Mouse (Mus musculus): ENCODE measurements around the gene Fam19a5.

Fam19a5 gene

DNA sequence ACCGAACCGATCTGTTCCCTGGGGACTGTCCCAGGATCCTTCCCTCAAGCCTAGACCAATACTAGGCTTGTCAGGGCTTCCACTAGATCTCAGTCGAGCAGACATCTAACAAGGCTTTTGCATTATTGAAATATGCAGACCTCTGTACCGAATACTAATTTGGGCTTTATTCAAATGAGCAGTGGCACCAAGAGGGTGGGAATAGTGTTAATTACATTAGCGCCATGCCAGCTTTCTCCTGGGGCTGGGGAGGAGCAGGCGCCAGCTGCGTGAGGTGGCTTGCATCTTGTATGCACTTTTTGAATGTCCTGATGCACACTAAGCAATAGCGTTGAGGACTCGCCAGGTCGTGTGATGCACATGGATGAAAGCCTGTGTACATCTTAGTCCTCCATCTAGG lies 46.9 kb downstream of the Fam19a5 start:
- DNase-seq (ENCODE audit: extremely low read depth, insufficient read length, low spot score): no peak

DNA sequence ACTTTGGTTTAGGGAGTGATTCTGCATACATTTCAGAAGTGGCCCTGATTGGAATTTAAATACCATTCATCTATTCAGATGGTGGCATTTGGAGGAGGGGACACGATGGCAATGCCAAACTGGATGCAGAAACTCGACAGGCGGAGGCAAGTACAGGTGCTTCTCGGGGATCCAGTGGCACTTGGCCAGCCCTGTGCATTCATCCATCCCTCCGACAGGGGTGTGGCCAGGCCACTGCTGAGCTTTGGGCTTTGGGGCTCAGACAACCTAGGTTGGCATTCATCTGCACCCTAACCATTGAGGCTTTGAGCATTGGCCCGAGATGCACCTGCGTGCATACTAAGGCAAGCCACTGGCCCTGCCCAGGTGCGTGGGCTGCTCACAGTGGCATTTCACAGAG lies 52.6 kb downstream of the Fam19a5 start:
- DNase-seq (ENCODE audit: extremely low read depth, insufficient read length, low spot score): no peak

DNA sequence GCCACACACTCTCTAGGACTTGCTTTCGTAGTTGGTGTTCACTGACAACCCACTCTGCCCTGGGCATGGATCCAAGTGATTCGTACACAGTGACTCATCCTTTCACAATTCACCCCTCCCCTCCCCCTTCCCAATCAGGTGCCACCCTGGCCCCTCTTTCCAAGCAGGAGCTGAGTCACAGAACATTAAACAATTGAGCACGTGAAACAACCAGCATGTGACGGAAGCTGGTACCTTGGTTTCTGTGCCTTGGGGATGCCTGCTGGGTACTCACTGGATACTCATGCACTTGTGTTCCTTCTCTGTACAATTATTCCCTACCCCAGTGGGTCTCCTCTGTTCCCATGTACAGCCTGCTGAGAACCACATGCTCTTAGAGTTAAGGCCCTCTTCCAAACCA lies 53.0 kb downstream of the Fam19a5 start:
- peak; percentile 58 for DNase-seq (ENCODE audit: extremely low read depth, insufficient read length, low spot score)

DNA sequence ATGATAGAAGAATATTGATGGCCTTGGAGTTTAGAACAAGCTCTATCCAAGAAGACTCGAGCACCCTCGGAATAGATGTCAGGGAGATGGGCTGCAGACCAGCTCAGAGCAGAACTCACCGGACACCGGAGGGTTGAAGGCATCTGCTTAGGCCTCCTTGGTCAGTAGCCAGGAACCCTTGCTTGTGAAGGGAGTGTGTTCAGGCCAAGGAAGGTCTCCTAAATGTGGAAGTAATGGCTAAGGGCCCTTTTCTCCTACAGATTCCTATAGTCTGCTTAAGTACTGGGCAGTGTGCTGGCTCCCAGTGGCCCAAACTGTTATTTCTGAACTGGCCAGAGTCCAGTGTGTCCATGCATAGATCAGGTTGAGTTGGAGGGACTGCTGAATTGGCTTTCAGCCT lies 53.7 kb downstream of the Fam19a5 start:
- DNase-seq (ENCODE audit: extremely low read depth, insufficient read length, low spot score): no peak

DNA sequence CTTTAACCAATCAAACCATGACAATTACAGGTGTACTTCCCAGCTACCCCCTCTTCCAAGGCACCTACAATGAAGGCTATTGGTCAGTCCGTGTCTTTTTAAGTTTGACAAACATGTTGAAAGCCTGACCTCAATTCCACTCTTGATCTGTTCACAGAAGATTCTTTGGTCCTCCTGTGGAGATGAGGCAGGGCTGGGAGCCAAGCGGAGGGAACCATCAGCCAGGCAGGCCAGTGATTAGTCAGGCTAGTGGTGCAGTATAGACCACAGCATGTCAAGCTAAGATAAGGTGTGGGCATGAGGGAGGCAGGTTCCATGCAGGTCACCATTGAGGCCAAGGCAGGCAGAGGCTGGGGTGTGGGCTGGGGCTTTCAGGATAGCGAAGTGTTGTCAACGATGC lies 54.5 kb downstream of the Fam19a5 start:
- DNase-seq (ENCODE audit: extremely low read depth, insufficient read length, low spot score): no peak

DNA sequence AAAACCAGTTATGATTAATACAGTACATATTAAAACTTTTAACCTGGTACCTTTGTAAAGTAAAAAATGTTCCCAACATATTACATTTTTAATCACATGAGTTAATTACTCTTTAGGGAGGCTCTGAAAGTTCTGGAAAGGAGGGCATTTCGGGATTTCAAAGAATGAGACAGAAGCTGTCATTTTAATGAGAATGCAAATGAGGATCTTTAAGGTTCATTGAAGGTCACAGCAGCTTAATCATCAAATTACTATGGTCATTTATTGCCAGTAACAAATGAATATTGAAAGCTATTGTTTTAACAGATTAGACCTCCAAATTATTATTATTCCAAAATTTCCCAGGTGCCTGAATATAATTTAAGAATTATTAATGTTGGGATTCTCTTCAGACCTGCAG lies 59.2 kb downstream of the Fam19a5 start:
- no peak for DNase-seq (ENCODE audit: extremely low read depth, insufficient read length, low spot score)

DNA sequence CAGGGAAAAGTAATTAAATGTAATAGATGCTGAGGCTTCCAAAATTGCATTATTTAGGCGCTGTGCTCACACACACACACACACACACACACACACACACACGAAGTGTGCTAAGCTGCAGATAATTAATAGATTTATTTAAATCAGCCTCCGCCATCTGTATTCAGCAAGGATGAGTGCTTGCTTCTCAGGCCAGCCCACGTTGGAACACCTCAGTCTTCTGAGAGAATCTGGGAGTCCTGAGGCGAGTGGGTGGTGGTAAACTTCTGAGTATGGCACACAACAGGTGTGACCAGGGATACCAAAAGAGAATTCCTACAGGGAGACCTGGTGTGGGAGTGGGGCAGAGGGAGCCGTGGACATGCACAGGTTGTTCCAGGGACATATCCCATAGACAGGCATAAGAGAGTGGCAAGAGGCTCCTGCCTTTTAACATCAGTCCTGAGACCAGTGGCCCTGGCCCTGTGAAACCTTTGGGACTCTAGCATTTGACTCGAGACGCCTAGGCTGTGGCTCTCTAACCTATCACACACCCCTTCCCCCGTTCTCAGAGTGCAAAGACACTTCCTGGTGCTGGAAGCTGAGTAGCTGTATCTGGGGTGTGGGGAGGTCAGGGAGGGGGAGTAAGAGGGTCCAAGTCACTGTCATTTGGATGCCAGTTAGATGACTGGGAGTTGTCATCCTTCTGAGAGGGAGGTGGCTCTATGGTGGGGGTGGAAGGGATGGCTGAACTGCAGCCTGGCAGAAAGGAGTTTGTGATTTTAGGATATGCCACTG lies 61.6 kb downstream of the Fam19a5 start:
- DNase-seq (ENCODE audit: extremely low read depth, insufficient read length, low spot score): no peak

DNA sequence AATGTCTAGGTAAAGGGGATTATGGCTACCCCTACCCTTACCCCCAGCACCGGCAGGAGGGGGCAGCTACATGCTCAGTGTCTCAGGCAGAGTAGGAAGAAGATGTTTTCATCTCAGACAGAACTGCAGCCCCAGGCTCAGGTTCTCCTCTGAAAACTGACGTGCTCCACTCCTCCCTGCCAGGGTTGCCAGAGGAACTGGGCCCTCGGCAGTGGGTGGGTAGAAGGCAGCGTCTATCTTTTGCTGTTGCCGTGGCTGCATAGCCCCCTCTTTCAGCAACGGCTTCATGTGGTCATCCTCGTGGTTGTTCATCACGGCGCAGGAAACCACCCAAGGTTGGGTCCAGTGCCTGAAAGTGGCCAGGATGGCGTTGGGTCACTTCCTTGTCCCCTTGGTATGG lies 62.6 kb downstream of the Fam19a5 start:
- no peak for DNase-seq (ENCODE audit: extremely low read depth, insufficient read length, low spot score)

DNA sequence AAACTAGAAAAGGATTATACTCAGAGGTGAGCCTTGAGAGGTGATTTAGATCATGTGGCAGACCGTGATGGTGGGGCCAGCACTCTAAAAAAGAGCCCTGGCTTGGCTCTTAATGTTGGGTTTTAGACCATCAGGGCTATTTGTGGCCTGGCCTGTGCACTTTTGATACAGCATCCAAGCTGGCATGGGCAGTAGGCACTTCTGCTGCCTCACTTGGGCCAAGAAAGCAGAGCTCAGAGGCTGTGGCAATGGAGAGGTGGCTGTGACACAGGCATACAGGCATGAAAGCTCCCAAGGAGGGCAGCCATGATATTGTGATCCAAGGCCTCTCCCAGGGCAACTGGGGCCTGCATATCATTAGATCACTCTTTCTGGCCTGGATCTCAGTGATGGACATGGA lies 65.1 kb downstream of the Fam19a5 start:
- DNase-seq (ENCODE audit: extremely low read depth, insufficient read length, low spot score): no peak

DNA sequence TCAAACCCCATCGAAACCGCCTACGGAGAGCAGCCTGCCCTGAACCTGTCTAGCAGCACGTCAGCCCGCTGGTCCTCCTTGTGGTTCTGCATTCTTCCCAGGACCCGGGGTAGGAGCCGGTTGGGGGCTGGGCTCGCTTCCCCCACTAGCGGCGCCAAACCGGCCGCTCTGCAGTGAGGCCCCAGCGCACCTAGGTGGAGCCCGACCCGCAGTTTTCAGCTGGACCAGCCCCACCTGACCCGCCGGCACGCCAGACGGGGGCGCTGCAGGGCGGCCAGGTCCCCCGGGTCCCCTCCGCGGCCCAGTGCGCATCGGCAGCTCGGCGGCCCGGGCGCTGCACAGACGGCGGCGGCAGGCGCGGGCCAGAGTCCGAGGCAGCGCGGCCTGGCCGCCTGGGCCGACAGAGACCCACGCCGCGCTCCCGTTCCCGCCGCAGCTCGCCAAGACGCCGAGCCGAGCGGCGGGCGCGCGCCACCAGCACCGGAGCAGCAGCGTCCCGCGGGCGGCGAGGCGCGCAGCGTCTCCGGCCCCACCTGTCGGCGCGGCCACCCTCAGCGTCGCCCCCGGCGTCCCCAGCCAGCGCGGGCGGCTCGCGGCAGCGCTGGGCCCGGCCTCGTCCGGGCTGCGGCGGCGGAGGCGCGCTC lies 80.0 kb downstream of the Fam19a5 start:
- DNase-seq (ENCODE audit: extremely low read depth, insufficient read length, low spot score): peak; percentile 6

DNA sequence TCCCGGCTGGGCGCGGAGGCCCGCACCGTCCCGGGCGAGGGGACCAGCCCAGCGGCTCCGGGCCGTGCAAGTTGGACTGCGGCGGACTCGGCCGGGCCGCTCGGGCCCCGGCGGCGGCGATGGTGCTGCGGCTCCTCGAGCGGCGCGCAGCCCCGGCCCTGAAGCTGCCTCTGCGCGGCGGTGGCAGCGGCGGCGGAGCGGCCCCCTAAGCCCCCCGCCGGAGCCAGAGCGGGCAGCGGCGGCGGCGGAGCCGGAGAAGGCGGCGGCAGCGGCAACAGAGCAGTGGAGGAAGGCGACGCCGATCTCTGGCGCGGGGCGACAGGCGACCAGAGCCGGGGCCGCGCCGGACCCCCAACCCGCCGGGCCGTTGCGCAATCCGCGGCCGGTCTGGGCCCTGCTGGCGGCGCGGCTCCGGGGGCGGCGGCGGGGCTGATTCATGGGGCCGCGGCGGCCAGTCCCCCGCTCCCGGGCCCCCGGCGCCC lies 80.6 kb downstream of the Fam19a5 start:
- no peak for DNase-seq (ENCODE audit: extremely low read depth, insufficient read length, low spot score)

DNA sequence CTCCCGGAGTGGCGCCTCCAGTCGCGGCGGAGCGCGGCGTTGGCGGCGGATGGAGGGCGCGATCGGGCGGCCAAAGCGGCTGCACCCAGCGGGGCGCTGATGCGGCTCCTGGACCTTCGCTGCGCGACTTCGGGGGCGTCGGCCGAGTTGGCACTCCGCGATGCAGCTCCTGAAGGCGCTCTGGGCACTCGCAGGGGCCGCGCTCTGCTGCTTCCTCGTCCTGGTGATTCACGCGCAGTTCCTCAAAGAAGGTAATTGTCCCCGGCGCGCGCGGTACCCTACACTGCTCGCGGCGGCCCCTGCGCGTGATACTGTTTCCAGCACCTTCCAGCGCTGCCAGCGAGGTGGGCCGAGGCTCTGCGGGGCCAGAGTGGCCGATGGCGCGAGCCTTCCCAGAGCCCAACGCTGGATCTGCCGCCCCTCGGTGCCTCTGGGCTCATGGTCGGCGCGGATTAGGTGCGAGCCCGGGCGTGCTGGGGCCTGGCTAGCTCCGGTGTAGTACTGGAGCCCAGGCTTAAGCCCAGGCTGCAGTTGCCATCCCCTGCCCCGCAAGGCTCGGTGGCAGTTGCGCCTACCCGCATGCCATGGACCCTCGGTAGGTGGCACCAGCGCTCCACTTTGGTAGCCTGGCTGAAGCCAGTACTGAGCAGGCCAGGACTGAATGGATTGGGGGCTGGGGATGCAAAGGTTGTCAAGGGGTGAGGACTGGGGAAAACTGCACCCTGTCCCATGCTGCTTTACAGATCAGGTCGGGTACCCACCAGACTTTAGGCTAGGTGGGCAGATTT lies 81.3 kb downstream of the Fam19a5 start:
- peak; percentile 18 for DNase-seq (ENCODE audit: extremely low read depth, insufficient read length, low spot score)

DNA sequence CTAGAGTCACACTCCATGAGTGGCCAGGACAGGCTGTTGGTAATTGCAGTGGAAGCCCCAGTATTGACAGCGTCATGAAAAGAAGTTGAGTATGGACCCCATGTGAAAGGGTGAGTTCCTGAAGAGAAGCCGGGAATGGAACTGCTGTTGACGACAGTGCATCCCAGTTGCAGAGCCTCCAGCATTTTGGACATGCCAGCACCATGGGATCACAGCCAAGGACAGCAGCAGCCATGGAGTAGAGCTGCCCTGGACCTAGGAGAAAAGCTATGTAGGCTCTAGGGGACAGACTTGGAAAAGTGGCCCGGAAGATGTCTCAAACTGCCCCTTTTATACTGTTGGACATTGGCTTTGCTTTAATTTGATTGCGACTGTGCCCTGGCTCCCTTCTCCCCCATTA lies 91.2 kb downstream of the Fam19a5 start:
- DNase-seq (ENCODE audit: extremely low read depth, insufficient read length, low spot score): no peak

DNA sequence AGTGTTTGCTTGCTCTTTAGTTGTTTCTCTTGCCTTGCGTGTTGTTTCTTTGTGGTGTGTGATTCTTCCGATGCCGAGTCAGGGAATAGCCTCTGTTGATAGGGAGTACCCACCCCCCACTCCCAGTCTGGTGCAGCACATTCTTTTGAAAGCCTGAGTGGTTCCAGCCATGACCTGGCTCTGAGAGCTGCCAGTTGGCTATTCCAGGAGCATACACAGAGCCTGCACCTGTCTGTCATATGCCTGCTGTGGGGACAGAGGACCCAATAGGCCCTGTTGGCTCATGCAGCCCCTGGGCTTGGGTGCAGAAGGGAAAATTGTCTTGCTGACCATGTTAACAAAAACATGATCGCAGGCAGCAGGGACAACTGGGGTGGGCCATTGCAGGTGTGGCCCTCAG lies 92.3 kb downstream of the Fam19a5 start:
- no peak for DNase-seq (ENCODE audit: extremely low read depth, insufficient read length, low spot score)

DNA sequence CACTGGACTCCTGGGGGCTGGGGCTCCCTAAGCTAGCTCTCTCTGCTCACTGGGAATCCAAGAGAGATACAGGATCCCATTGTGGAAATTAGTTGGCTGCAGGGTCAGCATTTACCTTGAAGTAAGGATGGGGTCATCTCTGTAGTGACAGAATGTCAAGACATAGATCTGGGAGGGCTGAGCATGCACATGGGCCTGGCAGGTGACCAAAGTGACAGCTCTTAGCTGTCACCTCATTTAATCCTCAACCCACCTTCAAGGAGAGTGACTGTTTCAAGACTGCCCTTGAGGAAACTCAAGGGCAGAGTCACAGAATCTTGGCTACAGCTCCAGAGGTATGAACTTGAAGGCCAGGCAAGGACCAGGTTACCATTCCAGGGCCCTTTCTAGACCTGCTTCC lies 93.1 kb downstream of the Fam19a5 start:
- no peak for DNase-seq (ENCODE audit: extremely low read depth, insufficient read length, low spot score)

DNA sequence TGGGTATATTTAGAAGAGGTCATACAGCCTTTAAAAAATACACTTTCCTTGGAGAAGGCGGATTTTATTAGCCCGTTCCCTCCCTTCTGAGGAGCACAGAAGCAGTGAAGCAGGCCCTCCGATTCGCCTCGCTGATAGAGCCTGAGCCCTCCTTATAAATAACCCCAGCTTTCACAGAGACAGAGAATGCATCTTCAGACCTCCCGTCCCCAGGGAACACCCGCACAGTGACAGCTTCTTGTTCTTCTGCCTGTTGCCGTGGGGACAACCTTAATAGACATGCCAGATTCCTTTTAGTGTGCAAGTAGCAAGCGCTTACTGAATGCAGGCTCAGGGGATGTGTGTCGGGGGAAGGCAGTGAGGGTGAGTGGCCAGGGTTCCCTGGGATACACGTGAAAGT lies 94.2 kb downstream of the Fam19a5 start:
- DNase-seq (ENCODE audit: extremely low read depth, insufficient read length, low spot score): no peak

DNA sequence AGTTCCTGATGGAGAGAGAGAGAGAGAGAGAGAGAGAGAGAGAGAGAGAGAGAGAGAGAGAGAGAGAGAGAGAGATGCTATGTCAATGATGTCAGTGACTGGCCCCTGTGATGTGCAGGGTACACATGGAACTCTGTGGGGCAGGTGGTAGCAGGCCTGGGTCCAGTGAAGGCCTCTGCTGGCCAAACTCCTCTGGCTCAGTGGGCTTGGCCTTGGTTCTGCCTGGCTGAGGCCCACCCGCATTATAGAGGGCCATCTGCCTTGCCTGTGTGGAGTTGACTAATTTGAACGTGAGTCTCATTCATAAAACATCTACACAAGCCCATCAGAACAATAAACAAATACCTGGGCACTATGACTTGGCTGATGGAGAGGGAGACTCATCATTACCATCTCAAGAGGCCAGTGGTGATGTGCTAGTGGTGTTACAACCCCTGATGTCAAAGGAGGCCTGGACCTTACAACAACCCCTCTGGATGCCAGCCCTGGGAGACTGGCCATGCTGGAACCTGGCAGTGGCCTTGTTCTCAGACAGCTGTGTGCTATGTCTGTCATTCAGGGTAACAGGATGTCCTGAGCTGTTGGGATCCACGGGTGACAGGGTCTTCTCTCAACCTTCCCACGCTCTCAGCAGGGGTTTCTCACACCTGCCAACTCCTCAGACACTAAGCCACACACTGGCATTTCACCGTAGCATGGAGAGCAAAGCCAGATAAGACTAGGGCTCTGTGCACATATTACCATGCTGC lies 102.4 kb downstream of the Fam19a5 start:
- no peak for DNase-seq (ENCODE audit: extremely low read depth, insufficient read length, low spot score)

DNA sequence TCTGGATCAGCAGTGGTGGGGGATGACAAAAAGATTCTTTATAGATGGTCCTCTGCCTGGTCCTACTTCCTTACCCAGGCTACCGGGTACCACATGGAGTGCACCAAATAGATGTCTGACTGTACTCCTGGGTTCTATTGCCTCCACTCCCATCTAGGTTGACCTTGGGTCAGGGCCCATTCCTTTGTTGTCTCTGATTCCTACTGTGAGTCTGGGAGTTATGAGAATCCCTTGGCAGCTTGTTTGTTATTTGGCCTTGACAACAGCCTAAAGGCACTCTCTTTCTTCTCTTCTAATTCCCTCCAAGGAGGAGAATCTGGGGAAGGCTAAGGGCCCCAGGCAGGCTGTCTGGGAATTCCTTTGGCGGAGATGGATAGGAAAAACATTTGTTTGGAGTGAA lies 105.6 kb downstream of the Fam19a5 start:
- DNase-seq (ENCODE audit: extremely low read depth, insufficient read length, low spot score): no peak

DNA sequence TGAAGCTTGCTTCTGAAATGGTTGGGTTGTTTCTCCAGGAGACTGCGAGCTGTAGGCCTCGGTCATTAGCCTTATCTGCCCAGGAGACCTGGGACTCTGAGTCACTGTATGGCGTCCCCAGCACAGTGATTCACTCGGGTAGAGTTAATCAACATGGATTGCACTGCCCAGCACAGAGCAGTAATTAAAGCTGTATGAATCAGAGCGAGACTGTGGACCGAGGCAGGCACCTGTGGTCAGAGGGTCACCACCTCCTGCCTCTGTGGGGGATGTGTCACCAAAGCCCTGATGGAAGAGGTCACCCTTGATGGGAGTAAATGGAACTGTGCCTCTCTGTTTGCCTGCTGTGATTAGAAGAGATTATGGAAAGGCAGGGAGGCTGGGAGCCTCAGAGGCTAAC lies 110.5 kb downstream of the Fam19a5 start:
- peak; percentile 82 for DNase-seq (ENCODE audit: extremely low read depth, insufficient read length, low spot score)

DNA sequence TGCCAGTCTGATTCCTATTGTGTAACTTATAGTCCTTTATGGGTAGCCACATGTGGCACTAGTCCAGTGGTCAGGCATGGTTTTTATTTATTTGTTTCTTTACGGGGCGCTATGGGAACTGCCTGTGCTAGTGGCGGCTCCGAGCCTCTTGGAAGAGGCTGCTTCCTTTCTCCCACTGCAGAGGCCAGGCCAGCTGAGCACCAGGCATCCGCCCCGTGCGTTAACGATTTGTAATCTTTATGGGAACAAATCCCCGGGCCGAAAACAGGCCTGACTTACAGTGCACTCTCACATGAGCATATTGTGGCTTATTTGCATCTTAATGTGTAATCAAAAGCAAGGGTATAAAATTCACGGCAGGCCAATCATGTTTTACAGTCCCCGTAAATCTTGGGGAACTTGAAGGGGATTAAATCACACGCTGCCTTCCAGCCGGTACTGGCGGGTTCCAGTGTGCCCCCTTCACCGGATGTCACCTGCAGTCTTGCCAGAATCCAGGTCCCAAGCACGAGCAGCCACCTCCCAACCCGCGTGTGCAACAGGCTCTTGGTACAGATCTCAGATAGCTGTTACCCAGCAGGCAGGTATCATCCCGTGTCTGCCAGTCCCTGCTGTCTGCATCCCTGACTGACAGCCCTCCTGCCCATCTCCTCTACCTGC lies 112.5 kb downstream of the Fam19a5 start:
- no peak for DNase-seq (ENCODE audit: extremely low read depth, insufficient read length, low spot score)
